In the genomic region with DNA sequence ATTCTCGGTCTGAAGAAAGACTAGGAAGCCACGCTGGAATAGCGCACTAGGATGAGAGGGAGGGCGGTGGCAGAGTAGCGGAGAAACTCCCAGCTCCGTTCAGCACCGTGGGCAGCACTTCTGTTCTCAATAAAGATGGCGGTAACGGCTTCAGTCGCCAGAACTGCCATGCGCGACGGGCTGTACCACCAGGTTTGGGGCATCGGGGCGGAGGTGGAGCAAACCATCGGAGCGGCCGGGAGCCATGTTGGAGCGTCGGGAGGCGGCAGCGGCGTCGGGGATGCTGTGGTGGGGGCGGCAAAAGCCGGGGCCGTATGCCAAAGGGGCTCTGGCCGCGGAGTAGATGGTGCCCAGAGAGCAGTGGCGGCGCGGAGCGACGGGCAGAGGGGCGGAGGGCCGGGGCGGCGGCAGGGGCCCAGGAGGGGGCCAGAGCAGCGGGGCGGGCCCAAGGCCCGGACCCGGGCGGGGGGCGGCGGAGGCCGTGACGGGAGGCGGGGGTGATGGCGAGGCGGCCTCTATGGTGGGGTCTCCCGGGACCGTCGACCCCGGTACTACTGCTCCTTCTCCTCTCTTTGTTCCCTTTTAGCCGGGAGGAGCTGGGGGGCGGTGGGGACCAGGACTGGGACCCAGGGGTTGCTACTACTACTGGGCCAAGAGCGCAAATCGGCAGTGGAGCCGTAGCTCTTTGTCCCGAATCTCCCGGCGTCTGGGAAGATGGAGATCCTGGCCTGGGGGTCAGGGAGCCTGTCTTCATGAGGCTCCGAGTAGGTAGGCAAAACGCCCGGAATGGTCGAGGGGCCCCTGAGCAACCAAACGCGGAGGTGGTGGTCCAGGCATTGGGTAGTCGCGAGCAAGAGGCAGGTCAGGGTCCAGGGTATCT, we compare ENCODE assay signal across 8 mouse cellular contexts. TPM values are rescaled to one million over a fixed set of nuclear protein-coding genes. Genes with fewer than 3 reads are reported as not detected.
DNase-seq lines count a peak whose midpoint lies in the region; ATAC-seq and TF ChIP-seq lines count a peak whose summit lies in the region.

A gene (plus strand): TSS at position 501 of the 880 bp plus-strand sequence.

- no peak within 1 kb of the TSS for H3K9ac ChIP-seq in liver, embryonic 15.5 days

- no peaks in the 10 kb centered on the region for H3K9me3 ChIP-seq in liver, embryonic 15.5 days (replicated peaks)

- TF ChIP-seq CTCF in cerebellum, adult 2 months (IDR thresholded peaks at IDR 0.05; ENCODE audit: borderline replicate concordance, insufficient read depth, low read depth, low read length): no peak

- TF ChIP-seq POLR2A in cerebellum, adult 2 months (IDR thresholded peaks at IDR 0.05; ENCODE audit: borderline replicate concordance, insufficient read depth, low read length): peak; percentile 75

- peak within 1 kb of the TSS; percentile 41 for H3K27ac ChIP-seq in cerebellum, adult 2 months (ENCODE audit: insufficient read depth, low read length)
- H3K27ac ChIP-seq in liver, embryonic 15.5 days (replicated peaks): no peak within 1 kb of the TSS

- DNase-seq in thymus, postnatal 0 days (ENCODE audit: low spot score): peak; percentile 53
- DNase-seq in thymus, postnatal 25 days: no peak
- DNase-seq in cerebellum, adult 2 months: peak; percentile 93 to 94
- DNase-seq in forelimb bud, embryonic 11.5 days (ENCODE audit: low read depth, low spot score): peak; percentile 86
- DNase-seq in layer of hippocampus, adult 18-20 months (ENCODE audit: low spot score in 2 of 2): peak; percentile 90 to 94
- peak; percentile 94 for DNase-seq in right cerebral cortex, adult 18-20 months
- DNase-seq in urinary bladder, postnatal 10 days (ENCODE audit: low spot score): no peak

- peak within 1 kb of the TSS; percentile 72 for H3K4me2 ChIP-seq in liver, embryonic 15.5 days

- ATAC-seq in liver, embryonic 15.5 days (ENCODE audit: insufficient read depth): no peak

- peaks cover 31% of the 10 kb centered on the region for H3K4me1 ChIP-seq in cerebellum, adult 2 months (ENCODE audit: control insufficient read depth, insufficient read depth, low read length)
- H3K4me1 ChIP-seq in liver, embryonic 15.5 days (replicated peaks): peaks cover 24% of the 10 kb centered on the region

- H3K36me3 ChIP-seq in liver, embryonic 15.5 days (replicated peaks): no peaks in the 10 kb centered on the region

- peak within 1 kb of the TSS; percentile 95 for H3K4me3 ChIP-seq in cerebellum, adult 2 months (replicated peaks; ENCODE audit: insufficient read depth, low read depth, low read length)
- peak within 1 kb of the TSS; percentile 47 for H3K4me3 ChIP-seq in liver, embryonic 15.5 days (replicated peaks)

- WGBS in cerebellum, adult 2 months: under 1% methylated on average over 69 of the region's 70 CpGs
- 3% methylated on average over 67 of the region's 70 CpGs for WGBS in liver, embryonic 15.5 days (ENCODE audit: insufficient replicate concordance)

- H3K27me3 ChIP-seq in cerebellum, adult 2 months (ENCODE audit: control insufficient read depth, insufficient read depth, low read length): no peaks in the 10 kb centered on the region
- H3K27me3 ChIP-seq in liver, embryonic 15.5 days: peaks cover 97% of the 10 kb centered on the region

RNA-seq across cellular contexts. Expression of the gene that starts here (rescaled TPM):
- polyA plus RNA-seq in thymus, postnatal 0 days (2015; fragmentation: Nextera tagmentation; extraction: Ambion mirVana): 0.01 and 0.08 TPM in 2 replicates
- polyA plus RNA-seq in cerebellum, adult 2 months (2012; rRNA removed): 77.1 and 88.3 TPM in 2 replicates
- total RNA-seq in layer of hippocampus, adult 18-20 months (2021): 10 to 100 TPM; 54.6 to 58.6 TPM
- polyA plus RNA-seq in liver, embryonic 15.5 days (2015; fragmentation: Nextera tagmentation; extraction: Ambion mirVana): 0.15 and 0.16 TPM in 2 replicates

Comparison
In these comparisons a context has a peak if more than half of its experiments do, and no peak if none do; other contexts are left out.
1. RNA of the gene that starts here (polyA plus RNA-seq): 77.1 to 88.3 TPM in cerebellum, adult 2 months; 0.15 to 0.16 TPM in liver, embryonic 15.5 days and 0.01 to 0.08 TPM in thymus, postnatal 0 days; every median in the first group is over 10 times any median in the second.
2. Peak in DNase-seq in thymus, postnatal 0 days; RNA of the gene not detected or under 1 TPM.
3. DNase-seq: peak in cerebellum, adult 2 months (2 of 2), forelimb bud, embryonic 11.5 days (single experiment), layer of hippocampus, adult 18-20 months (2 of 2) and right cerebral cortex, adult 18-20 months (single experiment); none in thymus, postnatal 25 days (single experiment) and urinary bladder, postnatal 10 days (single experiment).